Mouse (Mus musculus): ENCODE measurements around the gene Gls. TPM values are rescaled to one million over a fixed set of nuclear protein-coding genes. Genes with fewer than 3 reads are reported as not detected.

The Gls gene
- polyA plus RNA-seq, 1 experiment = 15.5 TPM

GRCm38 (mm10) chr1:52256916-52257315, 23.9 kb upstream of the Gls start:
- Histone ChIP-seq H3K4me1 (ENCODE audit: control insufficient read depth, insufficient read depth, insufficient read length, low read length) (no peaks in the 10 kb centered on the region), H3K27ac (replicated peaks; ENCODE audit: low read depth, low read length) (no peak overlapping the region), H3K4me3 (ENCODE audit: insufficient read depth, low read depth, low read length) (no peak overlapping the region)

GRCm38 (mm10) chr1:52256194-52256593, 23.2 kb upstream of the Gls start:
- no peaks in the 10 kb centered on the region for H3K4me1 ChIP-seq (ENCODE audit: control insufficient read depth, insufficient read depth, insufficient read length, low read length)
- no peak overlapping the region for H3K27ac ChIP-seq (replicated peaks; ENCODE audit: low read depth, low read length)

GRCm38 (mm10) chr1:52254411-52254810, 21.4 kb upstream of the Gls start:
- H3K4me1 ChIP-seq (ENCODE audit: control insufficient read depth, insufficient read depth, insufficient read length, low read length) = no peaks in the 10 kb centered on the region
- no peak overlapping the region for H3K4me3 ChIP-seq (ENCODE audit: insufficient read depth, low read depth, low read length)

More at GRCm38 (mm10) chr1:52256194-52256593, 23.2 kb upstream of the Gls start:
- no peak overlapping the region for H3K4me3 ChIP-seq (ENCODE audit: insufficient read depth, low read depth, low read length)

GRCm38 (mm10) chr1:52253386-52253785, 20.4 kb upstream of the Gls start:
- Histone ChIP-seq H3K27ac (replicated peaks; ENCODE audit: low read depth, low read length) (no peak overlapping the region), H3K4me1 (ENCODE audit: control insufficient read depth, insufficient read depth, insufficient read length, low read length) (no peaks in the 10 kb centered on the region), H3K4me3 (ENCODE audit: insufficient read depth, low read depth, low read length) (no peak overlapping the region)

More at GRCm38 (mm10) chr1:52254411-52254810, 21.4 kb upstream of the Gls start:
- H3K27ac ChIP-seq (replicated peaks; ENCODE audit: low read depth, low read length) = no peak overlapping the region

- H3K27ac ChIP-seq (replicated peaks; ENCODE audit: low read depth, low read length) = no peak overlapping the region
- H3K4me3 ChIP-seq (ENCODE audit: insufficient read depth, low read depth, low read length) = no peak overlapping the region
- no peaks in the 10 kb centered on the region for H3K4me1 ChIP-seq (ENCODE audit: control insufficient read depth, insufficient read depth, insufficient read length, low read length)
Observed at GRCm38 (mm10) chr1:52252447-52252846, 19.4 kb upstream of the Gls start.

GRCm38 (mm10) chr1:52251038-52251735, 18.2 kb upstream of the Gls start:
- Histone ChIP-seq H3K4me3 (ENCODE audit: insufficient read depth, low read depth, low read length) (no peak overlapping the region), H3K4me1 (ENCODE audit: control insufficient read depth, insufficient read depth, insufficient read length, low read length) (no peaks in the 10 kb centered on the region), H3K27ac (replicated peaks; ENCODE audit: low read depth, low read length) (no peak overlapping the region)

- Histone ChIP-seq H3K4me3 (ENCODE audit: insufficient read depth, low read depth, low read length) (no peak overlapping the region), H3K4me1 (ENCODE audit: control insufficient read depth, insufficient read depth, insufficient read length, low read length) (no peaks in the 10 kb centered on the region), H3K27ac (replicated peaks; ENCODE audit: low read depth, low read length) (no peak overlapping the region)
Observed at GRCm38 (mm10) chr1:52248899-52249556, 16.0 kb upstream of the Gls start.

GRCm38 (mm10) chr1:52242270-52242669, 9.2 kb upstream of the Gls start:
- H3K27ac ChIP-seq (replicated peaks; ENCODE audit: low read depth, low read length) = no peak overlapping the region
- no peaks in the 10 kb centered on the region for H3K4me1 ChIP-seq (ENCODE audit: control insufficient read depth, insufficient read depth, insufficient read length, low read length)
- H3K4me3 ChIP-seq (ENCODE audit: insufficient read depth, low read depth, low read length) = no peak overlapping the region

GRCm38 (mm10) chr1:52232766-52233140, 279 bp downstream of the Gls start:
- Histone ChIP-seq H3K27ac (replicated peaks; ENCODE audit: low read depth, low read length) (peak overlapping the region; percentile 15; the same call in 1 of the 2 replicates), H3K4me3 (ENCODE audit: insufficient read depth, low read depth, low read length) (peak overlapping the region; percentile 68), H3K4me1 (ENCODE audit: control insufficient read depth, insufficient read depth, insufficient read length, low read length) (peaks cover 4% of the 10 kb centered on the region)

GRCm38 (mm10) chr1:52231939-52232765, 880 bp downstream of the Gls start:
- Histone ChIP-seq H3K27ac (replicated peaks; ENCODE audit: low read depth, low read length) (peak overlapping the region; percentile 15), H3K4me1 (ENCODE audit: control insufficient read depth, insufficient read depth, insufficient read length, low read length) (peaks cover 4% of the 10 kb centered on the region), H3K4me3 (ENCODE audit: insufficient read depth, low read depth, low read length) (peak overlapping the region; percentile 68)

GRCm38 (mm10) chr1:52230404-52230803, 2.6 kb downstream of the Gls start:
- Histone ChIP-seq H3K27ac (replicated peaks; ENCODE audit: low read depth, low read length) (no peak overlapping the region), H3K4me3 (ENCODE audit: insufficient read depth, low read depth, low read length) (no peak overlapping the region)

GRCm38 (mm10) chr1:52228178-52228577, 4.9 kb downstream of the Gls start:
- peaks cover 10% of the 10 kb centered on the region for H3K4me1 ChIP-seq (ENCODE audit: control insufficient read depth, insufficient read depth, insufficient read length, low read length)
- no peak overlapping the region for H3K27ac ChIP-seq (replicated peaks; ENCODE audit: low read depth, low read length)
- H3K4me3 ChIP-seq (ENCODE audit: insufficient read depth, low read depth, low read length) = no peak overlapping the region

More at GRCm38 (mm10) chr1:52230404-52230803, 2.6 kb downstream of the Gls start:
- H3K4me1 ChIP-seq (ENCODE audit: control insufficient read depth, insufficient read depth, insufficient read length, low read length) = peaks cover 10% of the 10 kb centered on the region

GRCm38 (mm10) chr1:52226416-52226815, 6.6 kb downstream of the Gls start:
- Histone ChIP-seq H3K4me1 (ENCODE audit: control insufficient read depth, insufficient read depth, insufficient read length, low read length) (peaks cover 10% of the 10 kb centered on the region), H3K4me3 (ENCODE audit: insufficient read depth, low read depth, low read length) (no peak overlapping the region), H3K27ac (replicated peaks; ENCODE audit: low read depth, low read length) (no peak overlapping the region)

GRCm38 (mm10) chr1:52216766-52217165, 16.3 kb downstream of the Gls start:
- Histone ChIP-seq H3K4me1 (ENCODE audit: control insufficient read depth, insufficient read depth, insufficient read length, low read length) (no peaks in the 10 kb centered on the region), H3K4me3 (ENCODE audit: insufficient read depth, low read depth, low read length) (no peak overlapping the region), H3K27ac (replicated peaks; ENCODE audit: low read depth, low read length) (no peak overlapping the region)

- Histone ChIP-seq H3K27ac (replicated peaks; ENCODE audit: low read depth, low read length) (no peak overlapping the region), H3K4me1 (ENCODE audit: control insufficient read depth, insufficient read depth, insufficient read length, low read length) (no peaks in the 10 kb centered on the region), H3K4me3 (ENCODE audit: insufficient read depth, low read depth, low read length) (no peak overlapping the region)
Observed at GRCm38 (mm10) chr1:52182992-52183391, 50.0 kb downstream of the Gls start.
